ENCODE assay signal across 8 mouse cellular contexts in genomic region chr1:73955259-73955842, GRCm38 (mm10).
DNase-seq lines count a peak whose midpoint lies in the region; ATAC-seq lines count a peak whose summit lies in the region.

No protein-coding gene starts in this region.

- peaks cover 19% of the 10 kb centered on the region for H3K36me3 ChIP-seq in liver, embryonic 13.5 days
- H3K36me3 ChIP-seq in liver, embryonic 12.5 days: peaks cover 18% of the 10 kb centered on the region
- H3K36me3 ChIP-seq in kidney, embryonic 15.5 days: peaks cover 50% of the 10 kb centered on the region
- H3K36me3 ChIP-seq in midbrain, embryonic 11.5 days (ENCODE audit: control insufficient read depth, insufficient read depth, low read length): no peaks in the 10 kb centered on the region

- H3K27me3 ChIP-seq in liver, embryonic 13.5 days: no peaks in the 10 kb centered on the region
- no peaks in the 10 kb centered on the region for H3K27me3 ChIP-seq in liver, embryonic 12.5 days (replicated peaks)
- H3K27me3 ChIP-seq in kidney, embryonic 15.5 days: no peaks in the 10 kb centered on the region
- no peaks in the 10 kb centered on the region for H3K27me3 ChIP-seq in midbrain, embryonic 11.5 days (ENCODE audit: control insufficient read depth, insufficient read depth, low read length)

- DNase-seq in liver, embryonic 13.5 days: no peak
- DNase-seq in heart, adult 11 months: peak; percentile 97
- DNase-seq in midbrain, embryonic 11.5 days (ENCODE audit: low spot score, missing footprints): no peak
- DNase-seq in thymus, postnatal 4 days: no peak
- DNase-seq in B cell, adult 2 months: no peak
- DNase-seq in thymus, adult 18-20 months: no peak

- no peak overlapping the region for H3K9ac ChIP-seq in liver, embryonic 13.5 days
- H3K9ac ChIP-seq in liver, embryonic 12.5 days: no peak overlapping the region
- H3K9ac ChIP-seq in kidney, embryonic 15.5 days: no peak overlapping the region
- peak overlapping the region; percentile 5; the same call in 1 of the 2 replicates for H3K9ac ChIP-seq in midbrain, embryonic 11.5 days (ENCODE audit: low read length)

- no peak overlapping the region for H3K4me2 ChIP-seq in liver, embryonic 13.5 days
- H3K4me2 ChIP-seq in liver, embryonic 12.5 days: no peak overlapping the region
- H3K4me2 ChIP-seq in kidney, embryonic 15.5 days: no peak overlapping the region
- H3K4me2 ChIP-seq in midbrain, embryonic 11.5 days: no peak overlapping the region

- WGBS in liver, embryonic 13.5 days (ENCODE audit: insufficient replicate concordance): 26% methylated on average over 4 of the region's 4 CpGs
- WGBS in liver, embryonic 12.5 days (ENCODE audit: insufficient replicate concordance): 22% methylated on average over 4 of the region's 4 CpGs
- 30% methylated on average over 4 of the region's 4 CpGs for WGBS in kidney, embryonic 15.5 days
- WGBS in midbrain, embryonic 11.5 days: 16% methylated on average over 4 of the region's 4 CpGs

- H3K9me3 ChIP-seq in liver, embryonic 13.5 days (replicated peaks): no peaks in the 10 kb centered on the region
- no peaks in the 10 kb centered on the region for H3K9me3 ChIP-seq in liver, embryonic 12.5 days (replicated peaks)
- no peaks in the 10 kb centered on the region for H3K9me3 ChIP-seq in kidney, embryonic 15.5 days (replicated peaks)
- H3K9me3 ChIP-seq in midbrain, embryonic 11.5 days (ENCODE audit: control insufficient read depth, low read length): no peaks in the 10 kb centered on the region

- ATAC-seq in liver, embryonic 13.5 days (ENCODE audit: low read depth): 0 out of 2 replicates have a peak, but pooled peaks have one; percentile 11
- no peak for ATAC-seq in liver, embryonic 12.5 days
- peak; percentile 44 for ATAC-seq in kidney, embryonic 15.5 days (replicated peaks; ENCODE audit: low FRiP score)
- no peak for ATAC-seq in midbrain, embryonic 11.5 days (ENCODE audit: low FRiP score)

- H3K4me3 ChIP-seq in liver, embryonic 13.5 days (replicated peaks): no peak overlapping the region
- no peak overlapping the region for H3K4me3 ChIP-seq in liver, embryonic 12.5 days
- H3K4me3 ChIP-seq in kidney, embryonic 15.5 days (replicated peaks): no peak overlapping the region
- H3K4me3 ChIP-seq in midbrain, embryonic 11.5 days (ENCODE audit: low read depth, low read length): no peak overlapping the region

- no peak overlapping the region for H3K27ac ChIP-seq in liver, embryonic 13.5 days
- H3K27ac ChIP-seq in liver, embryonic 12.5 days: no peak overlapping the region
- H3K27ac ChIP-seq in kidney, embryonic 15.5 days: peak overlapping the region; percentile 70
- no peak overlapping the region for H3K27ac ChIP-seq in midbrain, embryonic 11.5 days (ENCODE audit: low read depth, low read length)

- peaks cover 8% of the 10 kb centered on the region for H3K4me1 ChIP-seq in liver, embryonic 13.5 days (replicated peaks)
- H3K4me1 ChIP-seq in liver, embryonic 12.5 days: peaks cover 12% of the 10 kb centered on the region
- peaks cover 46% of the 10 kb centered on the region for H3K4me1 ChIP-seq in kidney, embryonic 15.5 days
- peaks cover 8% of the 10 kb centered on the region for H3K4me1 ChIP-seq in midbrain, embryonic 11.5 days (ENCODE audit: control insufficient read depth, insufficient read depth, low read length)

Comparison
In these comparisons a context has a peak if more than half of its experiments do, and no peak if none do; other contexts are left out.
1. ATAC-seq: peak in liver, embryonic 13.5 days (single experiment) and kidney, embryonic 15.5 days (single experiment); none in liver, embryonic 12.5 days (single experiment) and midbrain, embryonic 11.5 days (single experiment).